Mouse (Mus musculus) heart, postnatal 36 days (tissue): Measurements from ENCODE around the gene Crygs. TPM values are rescaled to one million over a fixed set of nuclear protein-coding genes. Genes with fewer than 3 reads are reported as not detected.
"Not testable (repeated sequence)": the region's sequence is repeated elsewhere in the genome, so short reads cannot be mapped to it uniquely, and the experiment has no call there.

ENCODE experiments used
- DNase-seq, 2 experiments: peaks; one replicate each; pipeline ENCODE4 v3.0.0; 2021 to 2022
- intact Hi-C: fragments of 180-260 bp; cut with DNase I; formaldehyde crosslinking; loops from one replicate; pipeline ENCODE4 v1.15.1; 2025
- total RNA-seq, 2 experiments: library from RNA; stranded (reverse); gene quantifications; 2 replicates each; pipeline ENCODE4 v1.2.3; 2021

The Crygs gene
- total RNA-seq, 2 experiments from 2014 or later = not detected

GRCm38 (mm10) chr16:22795497-22795896 lies 15.9 kb downstream of the Crygs start:
- intact Hi-C loops = no loop called here
- peak in 1 of 2 experiments; percentile 8 for DNase-seq

GRCm38 (mm10) chr16:22791235-22791634 lies 20.1 kb downstream of the Crygs start:
- no peak for DNase-seq
- intact Hi-C loops = no loop called here

GRCm38 (mm10) chr16:22789908-22790367 lies 21.4 kb downstream of the Crygs start:
- intact Hi-C loops = no loop called here

GRCm38 (mm10) chr16:22782686-22783085 lies 28.7 kb downstream of the Crygs start:
- no peak for DNase-seq
- intact Hi-C loops = no loop called here

More at GRCm38 (mm10) chr16:22789908-22790367, 21.4 kb downstream of the Crygs start:
- DNase-seq = no peak

GRCm38 (mm10) chr16:22779228-22779835 lies 32.0 kb downstream of the Crygs start:
- intact Hi-C loops = no loop called here
- no peak for DNase-seq

- DNase-seq, intact Hi-C loops: not testable (repeated sequence)
Measured at GRCm38 (mm10) chr16:22778296-22778695, 33.1 kb downstream of the Crygs start.

GRCm38 (mm10) chr16:22775471-22775985 lies 35.8 kb downstream of the Crygs start:
- no peak for DNase-seq
- intact Hi-C loops = no loop called here

- intact Hi-C loops = no loop called here
- no peak for DNase-seq
Measured at GRCm38 (mm10) chr16:22768661-22769060, 42.7 kb downstream of the Crygs start.

GRCm38 (mm10) chr16:22767405-22767804 lies 44.0 kb downstream of the Crygs start:
- no peak for DNase-seq
- intact Hi-C loops = no loop called here

GRCm38 (mm10) chr16:22766738-22767211 lies 44.6 kb downstream of the Crygs start:
- intact Hi-C loops = no loop called here
- peak; percentile 29 to 39 for DNase-seq

- intact Hi-C loops = no loop called here
- peak in 1 of 2 experiments; percentile 3 for DNase-seq
Measured at GRCm38 (mm10) chr16:22765531-22765930, 45.8 kb downstream of the Crygs start.

Other genes starting within 250 kb of the Crygs start
- gene Dgkg, start 154.4 kb downstream of the Crygs start, total RNA-seq = under 1 TPM; 0.41 to 0.42 TPM
- gene Tbccd1, start 46.1 kb upstream of the Crygs start, total RNA-seq = 10 to 100 TPM; 10.9 to 11.2 TPM
- gene Dnajb11, start 46.3 kb upstream of the Crygs start, total RNA-seq = 10 to 100 TPM; 54.0 to 62.9 TPM
- 10 to 100 TPM in 1 of 2 experiments, 1 to 10 TPM in 1; 9.1 to 10.1 TPM for gene Ahsg, start 79.7 kb upstream of the Crygs start, total RNA-seq
- gene Fetub, start 106.8 kb upstream of the Crygs start, total RNA-seq = under 1 TPM; 0.28 to 0.35 TPM
- not detected for gene Hrg, start 139.5 kb upstream of the Crygs start, total RNA-seq
- gene Kng2, start 217.9 kb upstream of the Crygs start, total RNA-seq = not detected
- gene Kng1, start 246.3 kb upstream of the Crygs start, total RNA-seq = not detected